Mouse (Mus musculus): ENCODE measurements around the gene Nrcam.
"Not testable (repeated sequence)": the region's sequence is repeated elsewhere in the genome, so short reads cannot be mapped to it uniquely, and the experiment has no call there.

Gene Nrcam

GRCm38 (mm10) chr12:44328381-44329315 is at the start of gene Nrcam:
Gene Nrcam (plus strand): TSS chr12:44328885.
- DNase-seq (ENCODE audit: extremely low read depth, low read depth, low spot score), result no peak

- DNase-seq (ENCODE audit: extremely low read depth, low read depth, low spot score), result not testable (repeated sequence)
Measured at GRCm38 (mm10) chr12:44280147-44280546, 48.5 kb upstream of the Nrcam start.

GRCm38 (mm10) chr12:44281534-44281933 is 47.2 kb upstream of the Nrcam start:
- DNase-seq (ENCODE audit: extremely low read depth, low read depth, low spot score), result no peak

GRCm38 (mm10) chr12:44283378-44283777 is 45.3 kb upstream of the Nrcam start:
- no peak for DNase-seq (ENCODE audit: extremely low read depth, low read depth, low spot score)

GRCm38 (mm10) chr12:44286992-44287391 is 41.7 kb upstream of the Nrcam start:
- DNase-seq (ENCODE audit: extremely low read depth, low read depth, low spot score), result no peak

- DNase-seq (ENCODE audit: extremely low read depth, low read depth, low spot score), result no peak
Measured at GRCm38 (mm10) chr12:44292281-44292680, 36.4 kb upstream of the Nrcam start.

- no peak for DNase-seq (ENCODE audit: extremely low read depth, low read depth, low spot score)
Measured at GRCm38 (mm10) chr12:44300793-44301192, 27.9 kb upstream of the Nrcam start.

- no peak for DNase-seq (ENCODE audit: extremely low read depth, low read depth, low spot score)
Measured at GRCm38 (mm10) chr12:44304012-44304411, 24.7 kb upstream of the Nrcam start.

GRCm38 (mm10) chr12:44304869-44305268 is 23.8 kb upstream of the Nrcam start:
- no peak for DNase-seq (ENCODE audit: extremely low read depth, low read depth, low spot score)

GRCm38 (mm10) chr12:44308221-44308620 is 20.5 kb upstream of the Nrcam start:
- DNase-seq (ENCODE audit: extremely low read depth, low read depth, low spot score), result no peak

GRCm38 (mm10) chr12:44315212-44315611 is 13.5 kb upstream of the Nrcam start:
- no peak for DNase-seq (ENCODE audit: extremely low read depth, low read depth, low spot score)

- DNase-seq (ENCODE audit: extremely low read depth, low read depth, low spot score), result no peak
Measured at GRCm38 (mm10) chr12:44325091-44325490, 3.6 kb upstream of the Nrcam start.

GRCm38 (mm10) chr12:44327452-44327851 is 1.2 kb upstream of the Nrcam start:
- no peak for DNase-seq (ENCODE audit: extremely low read depth, low read depth, low spot score)

GRCm38 (mm10) chr12:44329316-44330215 is 881 bp downstream of the Nrcam start:
- DNase-seq (ENCODE audit: extremely low read depth, low read depth, low spot score), result no peak

GRCm38 (mm10) chr12:44330216-44330719 is 1.6 kb downstream of the Nrcam start:
- DNase-seq (ENCODE audit: extremely low read depth, low read depth, low spot score), result no peak

GRCm38 (mm10) chr12:44337136-44337640 is 8.5 kb downstream of the Nrcam start:
- no peak for DNase-seq (ENCODE audit: extremely low read depth, low read depth, low spot score)

GRCm38 (mm10) chr12:44338195-44338622 is 9.5 kb downstream of the Nrcam start:
- DNase-seq (ENCODE audit: extremely low read depth, low read depth, low spot score), result no peak

- no peak for DNase-seq (ENCODE audit: extremely low read depth, low read depth, low spot score)
Measured at GRCm38 (mm10) chr12:44344075-44344474, 15.4 kb downstream of the Nrcam start.

- no peak for DNase-seq (ENCODE audit: extremely low read depth, low read depth, low spot score)
Measured at GRCm38 (mm10) chr12:44345251-44345650, 16.6 kb downstream of the Nrcam start.

- DNase-seq (ENCODE audit: extremely low read depth, low read depth, low spot score), result no peak
Measured at GRCm38 (mm10) chr12:44346143-44346542, 17.5 kb downstream of the Nrcam start.

GRCm38 (mm10) chr12:44355116-44355515 is 26.4 kb downstream of the Nrcam start:
- no peak for DNase-seq (ENCODE audit: extremely low read depth, low read depth, low spot score)

Data from fat pad, adult 2 months (tissue).